Mouse (Mus musculus) lung, postnatal 25 days (tissue): ENCODE results near the gene Ssxa1.
A peak's percentile ranks its signal among the peaks of the same experiment; 100 is the strongest.
"Not testable (repeated sequence)": the region's sequence is repeated elsewhere in the genome, so short reads cannot be mapped to it uniquely, and the experiment has no call there.

Experiments used
- DNase-seq: peaks from one replicate; pipeline ENCODE4 v3.0.0; 2022; ENCODE audit warnings: low spot score

Ssxa1 gene

GRCm38 (mm10) chrX:21115520-21115919 lies at the start of gene Ssxa1:
TSS of gene Ssxa1 (plus strand) at chrX:21115820.
- DNase-seq, result no peak

- no peak for DNase-seq
Observed at GRCm38 (mm10) chrX:21068106-21068505, 47.5 kb upstream of the Ssxa1 start, which contains the start of gene Spaca5. TSS of gene Spaca5 (plus strand) at chrX:21068406.

- no peak for DNase-seq
Observed at GRCm38 (mm10) chrX:21088645-21088982, 27.0 kb upstream of the Ssxa1 start.

GRCm38 (mm10) chrX:21088983-21089866 lies 26.4 kb upstream of the Ssxa1 start, which contains the start of gene Zfp300:
TSS of gene Zfp300 (minus strand) at chrX:21089527.
- peak; percentile 56 for DNase-seq

- DNase-seq, result no peak
Observed at GRCm38 (mm10) chrX:21089867-21090239, 25.8 kb upstream of the Ssxa1 start.

GRCm38 (mm10) chrX:21146675-21147074 lies 31.1 kb downstream of the Ssxa1 start:
- DNase-seq, result not testable (repeated sequence)
